Mouse (Mus musculus) heart, embryonic 16.5 days (tissue): ENCODE data around the gene Elmo1. TPM values are rescaled to one million over a fixed set of nuclear protein-coding genes. Genes with fewer than 3 reads are reported as not detected.
A peak's percentile ranks its signal among the peaks of the same experiment; 100 is the strongest.

ENCODE experiments used
- ATAC-seq: fragments of 200-750 bp; cut with Nextera tagmentation; replicated peaks from 2 replicates; pipeline ENCODE4 v1.8.0; 2017; ENCODE audit warnings: moderate number of reproducible peaks; ENCODE audit not compliant: insufficient read depth, low FRiP score; ENCODE audit errors: extremely low read depth
- H3K27ac ChIP-seq: fragments of 300-500 bp; sonication (generic); 2 replicates; pipeline ENCODE4 v1.5.1; 2014; ENCODE audit warnings: mild to moderate bottlenecking, low read length, control low read depth, moderate library complexity
- H3K27me3 ChIP-seq: fragments of 300-500 bp; sonication (generic); 2 replicates; pipeline ENCODE4 v1.6.1; 2014; ENCODE audit warnings: low read length, mixed read lengths; ENCODE audit not compliant: control insufficient read depth, insufficient read depth
- H3K36me3 ChIP-seq: fragments of 300-500 bp; sonication (generic); 2 replicates; pipeline ENCODE4 v1.6.1; 2014; ENCODE audit not compliant: control insufficient read depth, insufficient read depth
- H3K4me1 ChIP-seq: fragments of 300-500 bp; sonication (generic); 2 replicates; pipeline ENCODE4 v1.6.1; 2014; ENCODE audit warnings: low read length, mixed read lengths; ENCODE audit not compliant: control insufficient read depth, insufficient read depth
- H3K4me2 ChIP-seq: fragments of 300-500 bp; sonication (generic); 2 replicates; pipeline ENCODE4 v1.6.1; 2014; ENCODE audit warnings: low read depth, mild to moderate bottlenecking, control low read depth, low read length
- H3K4me3 ChIP-seq: fragments of 300-500 bp; sonication (generic); 2 replicates; pipeline ENCODE4 v1.5.1; 2014; ENCODE audit warnings: mild to moderate bottlenecking, control low read depth, low read length
- H3K9ac ChIP-seq: fragments of 300-500 bp; sonication (generic); 2 replicates; pipeline ENCODE4 v1.6.1; 2014; ENCODE audit warnings: low read length, control low read depth
- H3K9me3 ChIP-seq: fragments of 300-500 bp; sonication (generic); replicated peaks from 2 replicates; pipeline ENCODE4 v1.6.1; 2016; ENCODE audit warnings: low read length; ENCODE audit not compliant: control insufficient read depth
- WGBS: fragments of 180-500 bp; shearing (Covaris S2); extraction: QIAGEN DNeasy Blood & Tissue Kit; methylation state at CpG from one replicate; pipeline ENCODE4 v1.1.7; 2014; 5-methylcytosine and 5-hydroxymethylcytosine counted together
- polyA plus RNA-seq: library from polyadenylated mRNA; unstranded; fragments of >200 nt; fragmentation: Nextera tagmentation; extraction: Ambion mirVana; gene quantifications from 2 replicates; pipeline ENCODE4 v1.2.1, GENCODE M21; 2015

Gene Elmo1
- polyA plus RNA-seq, 1 experiment from 2014 or later = 17.7 TPM

- Histone ChIP-seq H3K27ac (peak overlapping the region; percentile 7; the same call in 1 of the 2 replicates), H3K36me3 (no peaks in the 10 kb centered on the region), H3K4me3 (no peak overlapping the region), H3K9ac (no peak overlapping the region), H3K9me3 (no peaks in the 10 kb centered on the region), H3K4me1 (peaks cover 5% of the 10 kb centered on the region; the same call in 1 of the 2 replicates), H3K4me2 (no peak overlapping the region), H3K27me3 (no peaks in the 10 kb centered on the region)
- ATAC-seq = no peak
- 71% methylated on average over 3 of the region's 3 CpGs for WGBS
These were observed 148.3 kb downstream of the Elmo1 start for GRCm38 (mm10) chr13:20238743-20239142.

GRCm38 (mm10) chr13:20250069-20250668, 159.8 kb downstream of the Elmo1 start:
- H3K36me3 ChIP-seq = no peaks in the 10 kb centered on the region
- ATAC-seq = no peak
- H3K27me3 ChIP-seq = no peaks in the 10 kb centered on the region
- no peak overlapping the region for H3K9ac ChIP-seq
- H3K27ac ChIP-seq = no peak overlapping the region
- H3K4me3 ChIP-seq = no peak overlapping the region
- no peak overlapping the region for H3K4me2 ChIP-seq
- no peaks in the 10 kb centered on the region for H3K9me3 ChIP-seq
- H3K4me1 ChIP-seq = no peaks in the 10 kb centered on the region

DNA sequence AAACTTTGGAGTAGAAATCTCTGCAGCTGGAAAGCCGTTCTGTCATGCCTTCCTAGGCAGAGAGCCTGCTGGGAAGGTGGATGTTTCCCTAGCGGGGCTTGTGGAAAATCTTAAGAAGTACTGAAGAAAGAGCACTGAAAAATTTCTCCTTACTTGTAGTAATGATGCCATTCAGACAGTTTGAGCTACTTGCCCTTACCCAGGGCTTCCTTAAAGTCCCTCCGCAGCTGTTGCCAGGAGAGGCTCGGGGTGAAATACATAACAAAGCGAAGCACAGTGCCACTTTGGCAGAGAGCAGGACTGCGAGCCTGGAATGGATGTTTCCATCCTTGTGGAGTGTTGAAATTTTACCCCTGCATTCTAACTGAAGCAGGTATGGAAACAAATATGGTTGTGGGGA, 164.5 kb downstream of the Elmo1 start:
- H3K27ac ChIP-seq = peak overlapping the region; percentile 76
- ATAC-seq = no peak; the same call in 1 of the 2 replicates
- H3K27me3 ChIP-seq = no peaks in the 10 kb centered on the region
- 65% methylated on average over 6 of the region's 6 CpGs for WGBS
- H3K9me3 ChIP-seq = no peaks in the 10 kb centered on the region
- no peak overlapping the region for H3K9ac ChIP-seq
- no peak overlapping the region for H3K4me2 ChIP-seq
- no peaks in the 10 kb centered on the region for H3K4me1 ChIP-seq
- no peak overlapping the region for H3K4me3 ChIP-seq
- no peaks in the 10 kb centered on the region for H3K36me3 ChIP-seq

DNA sequence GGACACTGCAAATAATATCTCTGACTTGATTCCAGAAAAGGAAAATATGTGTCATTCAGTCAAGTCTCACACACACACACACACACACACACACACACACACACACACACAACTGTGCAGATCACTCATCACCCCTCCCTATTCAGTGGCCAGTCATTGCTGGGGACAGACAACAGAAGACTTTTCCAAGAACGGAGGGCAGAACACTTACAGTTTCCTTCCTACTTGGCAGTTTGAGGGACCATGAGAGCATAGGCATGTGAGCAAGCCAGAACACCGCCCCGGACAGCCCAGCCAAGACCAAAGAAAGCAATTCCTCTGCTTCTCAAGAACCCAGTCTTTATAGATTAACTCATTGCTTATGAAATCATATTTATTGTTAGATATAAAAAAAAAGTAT, 165.0 kb downstream of the Elmo1 start:
- no peaks in the 10 kb centered on the region for H3K27me3 ChIP-seq
- peak; percentile 58 for ATAC-seq
- peak overlapping the region; percentile 76 for H3K27ac ChIP-seq
- no peak overlapping the region for H3K4me3 ChIP-seq
- no peaks in the 10 kb centered on the region for H3K9me3 ChIP-seq
- no peak overlapping the region for H3K9ac ChIP-seq
- no peaks in the 10 kb centered on the region for H3K4me1 ChIP-seq
- WGBS = 52% methylated on average over 3 of the region's 3 CpGs
- no peak overlapping the region for H3K4me2 ChIP-seq
- no peaks in the 10 kb centered on the region for H3K36me3 ChIP-seq

GRCm38 (mm10) chr13:20256613-20257012, 166.2 kb downstream of the Elmo1 start:
- H3K9ac ChIP-seq = no peak overlapping the region
- H3K36me3 ChIP-seq = no peaks in the 10 kb centered on the region
- H3K9me3 ChIP-seq = no peaks in the 10 kb centered on the region
- no peak overlapping the region for H3K4me2 ChIP-seq
- H3K4me1 ChIP-seq = no peaks in the 10 kb centered on the region
- 77% methylated on average over 4 of the region's 4 CpGs for WGBS
- ATAC-seq = no peak
- H3K4me3 ChIP-seq = no peak overlapping the region
- no peaks in the 10 kb centered on the region for H3K27me3 ChIP-seq
- H3K27ac ChIP-seq = no peak overlapping the region; the same call in none of the 2 replicates

DNA sequence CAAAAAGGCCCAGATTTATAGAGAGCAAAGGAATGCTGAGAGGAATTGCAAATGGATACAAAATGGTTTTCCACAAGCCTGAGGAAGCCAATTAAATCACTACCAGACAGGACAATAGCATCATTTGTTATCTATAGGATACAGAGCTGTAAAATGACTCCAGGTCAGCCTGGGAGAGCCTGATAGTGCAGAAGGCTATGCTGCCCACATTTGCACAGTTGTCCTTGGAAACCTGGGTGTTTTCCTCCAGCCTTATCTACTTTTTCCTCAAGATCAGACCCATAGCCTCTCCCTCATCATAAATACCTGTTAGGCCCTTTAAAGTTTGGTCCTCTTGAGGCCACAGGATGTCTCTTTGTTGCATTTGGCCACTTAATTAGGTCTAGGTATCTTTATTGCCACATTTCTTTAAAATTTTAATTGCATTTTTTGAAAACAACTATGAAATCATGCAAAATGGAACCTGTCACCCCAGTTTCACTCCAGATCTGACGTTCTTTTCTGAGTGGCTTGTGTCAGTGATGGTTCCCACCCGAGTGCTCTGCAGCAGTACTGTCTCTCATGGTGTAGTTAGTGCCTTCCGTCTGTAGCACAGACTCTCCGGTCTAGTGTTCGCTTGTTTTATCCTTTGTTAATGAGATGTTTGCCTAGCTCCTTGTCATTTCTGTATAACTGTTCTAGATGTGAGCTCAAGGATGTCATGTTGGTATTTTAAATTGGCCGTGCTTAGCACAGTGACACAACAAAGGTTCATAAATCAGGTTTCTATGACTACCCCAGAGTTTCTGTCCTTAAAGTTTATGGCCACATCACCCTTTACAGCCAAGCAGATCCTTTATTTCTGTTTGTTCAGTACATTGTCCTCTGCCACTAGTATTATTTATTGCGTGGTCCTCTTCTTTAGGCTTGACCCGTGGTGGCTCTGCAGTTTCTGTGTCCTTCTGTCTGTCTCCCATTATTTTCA, 167.4 kb downstream of the Elmo1 start:
- 68% methylated on average over 8 of the region's 8 CpGs for WGBS

DNA sequence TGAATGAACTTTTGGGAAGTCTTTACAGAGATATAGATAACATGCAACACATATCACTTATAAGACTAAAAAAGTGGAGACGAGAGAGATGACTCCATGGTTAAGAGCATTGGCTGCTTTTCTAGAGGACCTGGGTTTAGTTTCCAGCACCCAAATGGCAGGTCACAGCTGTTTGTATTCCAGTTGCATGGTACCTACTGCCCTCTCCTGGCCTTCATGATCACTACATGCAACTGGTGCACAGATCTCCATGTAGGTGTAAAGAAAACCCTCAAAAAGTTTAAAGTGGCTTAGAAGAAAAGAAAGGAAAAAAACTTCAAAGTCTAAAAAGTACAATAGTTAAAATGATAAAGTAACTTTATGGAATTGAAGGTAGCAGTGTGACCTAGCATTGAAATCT, 172.8 kb downstream of the Elmo1 start:
- Histone ChIP-seq H3K9me3 (0 out of 2 replicates have a peak, but pooled peaks cover 2% of the 10 kb centered on the region), H3K4me2 (no peak overlapping the region), H3K27ac (no peak overlapping the region), H3K36me3 (peaks cover 4% of the 10 kb centered on the region; the same call in 1 of the 2 replicates), H3K4me1 (no peaks in the 10 kb centered on the region), H3K4me3 (no peak overlapping the region), H3K27me3 (no peaks in the 10 kb centered on the region), H3K9ac (no peak overlapping the region)
- 80% methylated on average over 1 of the region's 1 CpGs for WGBS
- no peak for ATAC-seq

More for the DNA sequence above, 167.4 kb downstream of the Elmo1 start:
- Histone ChIP-seq H3K27me3 (no peaks in the 10 kb centered on the region), H3K9ac (no peak overlapping the region), H3K4me2 (no peak overlapping the region), H3K4me3 (no peak overlapping the region), H3K36me3 (peaks cover 4% of the 10 kb centered on the region; the same call in 1 of the 2 replicates), H3K4me1 (no peaks in the 10 kb centered on the region), H3K27ac (no peak overlapping the region), H3K9me3 (no peaks in the 10 kb centered on the region)
- ATAC-seq = peak; percentile 37; the same call in 1 of the 2 replicates

DNA sequence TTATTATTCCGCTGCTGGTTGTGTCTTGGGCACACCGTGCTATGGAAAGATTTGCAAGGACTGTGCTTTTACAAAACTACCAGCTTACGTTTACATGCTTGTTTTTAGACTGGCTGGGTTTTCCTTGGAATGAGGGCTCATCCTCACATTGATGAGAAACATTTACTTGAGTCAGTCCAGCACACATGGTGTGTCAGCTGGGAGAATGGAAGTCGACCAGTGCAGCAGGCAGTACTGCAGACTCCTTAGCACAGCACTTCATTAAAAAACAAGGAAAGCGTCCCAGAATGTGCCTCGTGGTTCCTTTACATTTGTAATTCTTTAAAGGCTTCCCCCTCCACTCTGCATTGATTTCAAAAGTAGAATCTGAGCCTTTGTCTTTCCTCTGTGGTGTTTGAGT, 179.8 kb downstream of the Elmo1 start:
- Histone ChIP-seq H3K4me1 (no peaks in the 10 kb centered on the region), H3K9me3 (no peaks in the 10 kb centered on the region), H3K27ac (no peak overlapping the region), H3K4me2 (no peak overlapping the region), H3K36me3 (no peaks in the 10 kb centered on the region), H3K4me3 (no peak overlapping the region), H3K9ac (no peak overlapping the region), H3K27me3 (no peaks in the 10 kb centered on the region)
- 67% methylated on average over 6 of the region's 6 CpGs for WGBS
- no peak for ATAC-seq

- Histone ChIP-seq H3K9ac (no peak overlapping the region), H3K27ac (no peak overlapping the region), H3K9me3 (no peaks in the 10 kb centered on the region), H3K4me1 (no peaks in the 10 kb centered on the region), H3K4me3 (no peak overlapping the region), H3K27me3 (no peaks in the 10 kb centered on the region), H3K4me2 (no peak overlapping the region), H3K36me3 (no peaks in the 10 kb centered on the region)
- WGBS = 62% methylated on average over 3 of the region's 3 CpGs
- no peak for ATAC-seq
These were observed 181.4 kb downstream of the Elmo1 start for GRCm38 (mm10) chr13:20271799-20272198.
